Mouse (Mus musculus): ENCODE data around the gene Mid1.

The Mid1 gene

DNA sequence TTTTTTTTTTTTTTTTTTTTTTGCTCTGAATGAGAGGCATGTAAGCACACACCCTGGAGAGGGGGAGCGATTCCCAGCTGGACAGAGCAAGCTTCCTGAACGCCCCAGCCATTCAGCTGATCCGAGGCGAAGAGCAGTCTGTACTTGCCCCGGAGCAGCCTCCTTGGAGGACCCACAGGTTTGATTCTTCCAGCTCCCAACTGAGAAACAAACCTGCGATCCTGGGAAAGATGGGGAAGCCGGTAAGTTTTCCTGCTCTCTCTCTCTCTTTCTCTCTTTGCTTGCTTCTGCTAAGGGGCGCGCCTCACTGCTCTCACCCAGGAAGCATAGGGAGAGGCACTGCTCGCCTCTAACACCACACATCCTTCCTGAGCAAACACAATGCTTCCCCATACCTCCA, at the start of gene Mid1:
Mid1 (plus strand) TSS at position 69 of the 400 bp plus-strand sequence.
- no peak for DNase-seq

DNA sequence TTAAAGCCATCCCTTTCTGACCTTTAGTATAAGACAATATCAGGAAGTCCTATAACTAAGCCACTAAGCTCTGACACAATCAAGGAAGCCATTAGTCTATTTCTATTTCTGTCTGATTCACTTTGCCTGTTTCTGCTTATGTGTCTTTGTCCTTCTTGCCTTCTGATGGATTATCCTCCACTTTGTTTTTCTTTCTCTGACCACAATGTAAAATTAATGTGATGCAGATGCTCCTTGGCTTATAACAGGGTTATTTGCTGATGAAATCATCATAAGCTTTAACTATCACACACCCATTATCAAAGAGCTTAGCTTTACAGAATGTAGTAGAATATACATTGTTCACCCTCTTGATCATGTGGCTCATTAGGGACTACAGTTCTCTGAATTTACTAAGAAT, 11.9 kb upstream of the Mid1 start:
- DNase-seq = no peak

DNA sequence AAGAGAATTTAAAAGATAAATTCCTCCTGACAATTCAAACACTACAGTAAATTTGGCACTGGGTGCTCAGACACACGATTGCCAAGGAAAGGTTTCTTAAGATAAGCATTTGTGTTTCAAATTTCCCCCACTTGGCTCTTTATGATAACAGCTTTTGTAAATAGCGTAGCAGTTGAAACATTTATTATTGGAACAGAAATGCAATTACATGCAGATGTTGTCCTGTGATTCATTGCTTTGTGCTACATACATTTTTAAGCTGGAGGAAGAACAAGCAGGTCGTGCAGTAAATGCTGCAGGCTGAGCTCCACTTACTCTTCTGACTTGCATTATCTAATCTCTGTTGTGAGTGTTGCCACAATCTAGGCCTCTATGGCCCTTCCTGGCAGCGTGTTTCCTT, 8.7 kb upstream of the Mid1 start:
- no peak for DNase-seq

DNA sequence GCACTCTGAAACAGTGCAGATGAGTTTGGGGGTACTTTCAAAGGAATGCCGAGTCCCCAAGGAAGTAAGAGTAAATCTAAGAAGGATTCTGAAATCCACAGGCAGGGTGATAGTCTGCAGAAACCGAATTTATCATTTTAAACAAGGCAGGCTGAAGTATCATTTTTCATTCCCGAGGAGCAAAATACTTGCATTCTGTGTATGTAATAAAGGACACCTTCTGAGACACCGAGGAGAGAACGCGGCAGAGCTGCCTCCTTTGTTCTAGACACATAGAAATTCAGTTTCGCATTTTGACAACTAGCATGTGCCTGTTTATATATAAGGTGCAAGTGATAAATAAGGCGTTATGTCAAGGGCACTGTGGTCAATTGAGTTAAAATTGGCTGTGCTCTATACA, 732 bp downstream of the Mid1 start:
- no peak for DNase-seq

DNA sequence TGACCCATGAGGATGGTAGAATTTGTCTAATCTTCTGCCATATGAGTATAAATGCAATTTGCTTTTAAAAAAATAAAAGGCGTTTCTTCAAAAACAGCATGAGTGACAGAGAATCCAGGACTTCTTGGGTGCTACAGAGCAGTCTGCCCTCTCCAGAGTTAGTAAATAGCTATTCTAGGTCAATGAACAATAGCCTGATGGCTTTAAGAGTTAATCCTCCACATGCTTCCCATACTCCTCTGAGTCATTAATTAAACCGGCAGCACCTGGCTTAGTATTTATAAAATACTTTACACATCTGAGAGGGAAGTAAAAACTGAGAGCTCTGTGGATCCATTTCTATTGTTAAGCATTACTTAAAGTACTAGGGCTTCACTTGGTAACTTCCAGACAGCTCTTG, 6.2 kb downstream of the Mid1 start:
- no peak for DNase-seq

DNA sequence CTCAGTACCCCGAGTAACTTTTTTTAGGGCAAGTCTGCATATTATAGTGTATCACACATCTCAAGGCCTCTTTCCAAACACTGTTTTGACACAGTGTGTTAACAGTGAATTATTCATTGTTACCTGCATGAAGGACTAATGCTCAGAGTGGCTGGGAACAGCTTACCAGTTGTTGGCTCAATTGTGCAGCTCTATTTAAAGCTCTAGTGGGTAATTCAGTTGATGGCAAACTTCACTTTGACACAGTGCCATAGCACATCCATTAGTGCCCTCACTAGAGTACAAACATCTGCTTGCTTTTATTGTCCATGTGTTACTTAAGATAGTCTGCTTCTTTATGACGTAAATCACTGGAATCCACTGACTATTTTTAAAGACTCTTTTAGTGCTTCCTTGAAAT, 6.7 kb downstream of the Mid1 start:
- no peak for DNase-seq

DNA sequence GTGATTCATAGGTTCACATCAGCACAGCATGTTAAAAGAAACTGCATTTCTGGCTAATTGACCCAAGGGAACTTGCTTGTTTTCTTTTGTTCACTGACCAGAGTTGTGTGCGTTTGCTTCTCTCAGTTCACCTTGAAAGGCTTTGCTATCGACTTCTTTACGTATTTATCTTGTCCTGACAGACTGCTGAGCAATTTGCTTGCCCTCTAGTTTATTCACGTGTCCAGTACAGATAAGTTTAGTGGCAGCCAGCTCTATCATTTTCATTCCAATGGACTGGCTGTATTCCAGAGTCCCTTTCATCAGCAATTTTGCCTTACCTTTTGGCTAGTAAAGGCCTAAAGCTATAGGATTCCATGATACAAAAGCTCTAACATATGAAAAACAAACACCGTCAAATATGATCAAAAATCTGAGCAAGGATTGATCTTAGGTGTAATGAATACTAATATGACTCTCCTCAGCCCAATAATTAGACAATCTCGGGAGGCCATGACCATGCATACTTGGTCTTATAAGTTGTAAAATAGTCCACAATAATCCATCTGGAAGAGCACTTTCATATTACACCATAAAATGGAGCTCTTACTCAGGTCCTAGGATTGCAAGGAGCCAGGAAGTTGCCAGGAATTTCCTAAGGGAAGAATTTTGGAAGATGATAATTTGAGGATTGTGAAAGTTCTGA, 7.4 kb downstream of the Mid1 start:
- DNase-seq = no peak

DNA sequence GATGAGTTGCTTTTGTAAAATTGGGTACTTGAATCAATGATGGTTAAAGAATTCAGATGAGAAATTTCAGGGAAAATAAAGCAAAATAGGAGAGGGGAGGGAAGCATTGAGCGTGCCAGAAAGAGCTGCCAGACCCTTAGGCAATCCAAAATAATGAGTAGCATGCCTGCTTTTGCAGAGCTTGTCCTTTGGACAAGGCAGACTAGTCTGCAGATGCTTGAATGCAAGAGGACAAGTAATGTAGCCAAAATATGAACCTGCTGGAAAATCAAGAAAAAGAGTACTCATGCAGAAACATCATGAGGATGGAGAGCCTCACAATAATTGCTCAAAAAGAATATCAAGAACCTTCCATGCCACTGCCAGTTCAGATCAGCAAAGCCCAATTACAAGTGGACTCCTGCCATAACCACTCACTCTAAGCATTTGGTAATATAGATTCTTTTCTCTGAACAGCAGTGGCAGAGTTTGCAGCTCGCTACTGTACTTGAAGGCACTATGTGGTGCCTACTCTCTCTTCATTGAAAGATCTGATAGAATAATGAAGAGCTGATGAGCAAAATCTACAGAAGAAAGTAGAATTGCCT, 19.1 kb downstream of the Mid1 start:
- DNase-seq = no peak

DNA sequence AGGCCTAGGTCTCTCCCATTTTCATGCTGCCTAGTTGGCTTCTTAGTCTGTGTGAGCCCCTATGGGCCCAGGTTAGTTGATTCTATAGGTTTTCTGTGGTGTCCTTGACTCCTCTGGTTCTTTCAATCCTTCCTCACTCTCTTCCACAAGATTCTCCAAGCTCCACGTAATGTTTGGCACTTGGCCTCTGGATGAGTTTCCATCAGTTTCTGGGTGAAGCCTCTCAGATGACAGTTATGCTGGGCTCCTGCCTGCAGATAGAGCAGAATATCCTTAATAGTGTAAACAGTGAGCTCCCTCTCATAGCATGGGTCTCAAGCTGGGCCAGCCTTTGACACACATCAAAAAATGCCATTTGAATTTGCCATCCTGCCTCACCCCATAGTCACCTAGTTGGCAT, 38.5 kb downstream of the Mid1 start:
- no peak for DNase-seq

DNA sequence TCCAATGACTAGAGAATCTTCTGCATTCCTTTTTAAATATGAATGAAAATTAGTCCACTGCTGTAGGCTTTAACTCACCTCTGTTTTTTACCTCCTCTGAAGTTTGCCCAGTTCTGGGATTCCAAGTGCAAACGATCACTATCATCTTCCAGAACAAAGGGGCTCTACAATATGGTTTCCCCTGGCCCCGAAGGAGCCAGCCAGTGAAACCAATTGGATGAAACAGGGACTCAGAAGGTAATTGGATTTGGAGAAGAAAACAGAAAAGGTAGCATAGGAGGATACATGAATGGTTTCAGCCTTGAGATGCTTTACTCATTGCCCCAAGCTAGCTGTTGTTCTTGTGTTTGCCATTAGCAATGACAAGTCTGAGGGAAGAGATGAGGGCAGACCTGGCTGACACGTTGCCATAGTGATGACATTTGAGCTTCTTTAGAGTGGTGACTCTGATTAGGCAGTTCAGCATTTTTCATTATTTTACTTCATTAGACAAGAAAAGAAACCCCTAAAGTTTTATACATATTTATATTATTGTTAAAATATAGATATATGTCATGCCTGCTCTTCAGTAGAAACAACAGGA, 50.5 kb downstream of the Mid1 start:
- DNase-seq = no peak

DNA sequence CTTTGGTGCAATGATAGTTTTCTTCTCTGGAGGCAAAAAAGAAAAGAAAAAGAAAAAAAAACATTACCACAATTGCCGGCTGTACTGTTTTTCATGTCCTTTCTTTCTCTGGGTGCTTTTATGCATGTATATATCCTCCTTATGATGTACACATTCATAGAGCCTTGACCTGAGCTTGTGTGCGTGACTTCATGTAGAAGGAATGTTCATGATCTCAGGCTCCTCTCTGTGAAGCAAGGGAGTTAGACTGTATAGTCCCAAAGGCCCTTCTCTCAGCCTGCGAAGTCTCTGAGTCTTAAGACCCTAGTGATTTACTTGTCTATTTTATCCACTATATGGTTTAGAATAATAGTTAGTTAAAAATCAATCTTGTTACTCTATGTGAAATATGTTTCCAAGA, 73.0 kb downstream of the Mid1 start:
- no peak for DNase-seq

DNA sequence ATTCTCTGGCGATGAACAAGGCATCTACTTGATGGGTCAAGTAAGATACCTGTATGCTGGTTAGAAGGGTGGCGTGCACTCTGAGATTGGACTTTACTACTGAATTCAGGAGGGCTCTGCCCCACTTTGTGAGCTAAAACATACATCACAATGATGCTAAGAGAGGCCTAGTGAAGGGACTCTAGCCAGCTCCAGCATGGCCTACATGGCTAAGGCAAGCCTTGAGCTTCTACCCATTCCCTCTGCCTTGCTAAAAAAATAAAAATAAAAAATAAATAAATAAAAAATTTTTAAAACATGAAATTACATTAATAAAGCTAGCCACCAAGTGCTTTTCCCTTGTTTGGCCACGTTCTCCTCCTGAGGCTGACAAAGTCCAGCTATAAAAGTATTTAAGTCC, 94.5 kb downstream of the Mid1 start, which contains the start of gene 4933400A11Rik:
4933400A11Rik (minus strand) TSS at position 101 of the 400 bp plus-strand sequence.
- DNase-seq = no peak

DNA sequence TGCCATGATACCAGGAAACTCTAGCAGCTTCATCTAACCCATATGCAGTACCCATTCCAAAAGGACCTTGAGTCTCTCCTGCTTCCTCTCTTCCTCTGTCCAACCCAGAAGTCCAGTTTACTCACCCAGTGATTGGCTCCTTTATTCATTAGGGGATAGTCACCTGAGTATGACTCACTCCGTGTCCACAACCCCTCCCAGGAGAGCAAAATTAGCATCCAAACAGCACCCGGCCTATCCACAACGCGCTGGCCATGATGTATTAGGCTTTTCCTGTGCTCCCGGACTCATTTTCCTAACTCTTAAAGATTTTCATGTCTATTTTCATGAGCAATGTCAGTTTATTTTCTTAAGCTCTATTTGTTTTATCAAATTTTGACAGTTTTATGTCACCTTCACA, 104.7 kb downstream of the Mid1 start:
- no peak for DNase-seq

DNA sequence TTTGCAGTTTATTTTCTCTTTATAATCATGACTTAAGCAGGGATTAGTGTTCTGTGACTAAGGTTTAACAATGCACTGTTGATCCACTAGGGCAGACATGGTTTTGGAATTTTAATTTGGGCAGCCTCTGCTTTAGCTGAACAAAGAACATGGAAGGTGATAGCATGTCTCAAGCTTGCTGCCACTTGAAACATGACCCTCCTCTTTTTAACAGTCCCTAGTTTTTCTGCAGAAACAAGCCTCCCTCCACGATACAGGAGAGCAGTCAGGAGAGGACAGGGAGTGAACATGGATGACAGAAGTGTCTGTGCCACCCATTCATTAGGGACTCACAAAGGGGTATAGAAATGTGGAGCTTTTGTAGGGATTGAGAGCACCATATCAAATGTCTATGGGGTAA, 107.9 kb downstream of the Mid1 start:
- DNase-seq = no peak

DNA sequence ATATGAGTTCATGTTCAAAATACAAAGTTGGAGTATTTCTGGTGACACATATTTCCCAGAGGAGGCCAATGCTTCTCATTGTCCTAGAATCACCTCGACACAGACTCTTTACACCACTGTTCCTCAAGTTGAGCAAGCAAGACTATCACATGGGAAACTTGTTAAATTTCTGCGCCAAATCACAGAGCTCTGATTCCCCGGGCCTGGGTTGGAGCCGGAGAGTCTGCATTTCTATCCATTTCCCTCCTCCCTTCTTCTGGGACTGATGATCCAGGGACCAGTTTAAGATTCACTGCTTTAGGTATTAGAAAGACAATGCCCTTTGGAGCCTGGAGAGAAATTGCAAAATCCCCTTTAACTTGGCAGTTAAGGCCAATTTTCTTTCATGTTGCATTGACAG, 109.4 kb downstream of the Mid1 start:
- DNase-seq = no peak

DNA sequence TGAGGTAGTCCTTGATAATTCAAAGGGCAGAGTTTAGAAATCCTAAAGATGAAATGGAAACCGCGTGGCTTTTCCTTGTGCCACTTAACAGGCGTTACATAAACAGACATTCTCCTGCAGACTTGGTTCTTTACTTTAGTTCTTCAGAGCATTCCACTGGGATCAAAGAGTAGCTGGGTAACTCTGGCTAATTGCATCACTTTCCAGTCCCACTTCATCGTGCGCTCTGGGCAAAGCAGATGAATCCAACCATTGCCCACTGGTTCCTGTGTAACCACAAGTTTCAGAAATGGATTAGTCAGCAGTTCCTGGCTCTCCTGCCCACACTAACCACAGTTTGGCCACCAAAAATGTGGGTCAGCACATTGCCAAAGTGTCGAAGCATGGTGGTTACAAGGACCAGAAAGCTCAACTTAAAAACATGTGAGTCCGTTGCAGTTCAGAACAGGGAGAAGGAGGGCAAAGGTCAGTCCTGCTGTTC, 109.9 kb downstream of the Mid1 start:
- no peak for DNase-seq

DNA sequence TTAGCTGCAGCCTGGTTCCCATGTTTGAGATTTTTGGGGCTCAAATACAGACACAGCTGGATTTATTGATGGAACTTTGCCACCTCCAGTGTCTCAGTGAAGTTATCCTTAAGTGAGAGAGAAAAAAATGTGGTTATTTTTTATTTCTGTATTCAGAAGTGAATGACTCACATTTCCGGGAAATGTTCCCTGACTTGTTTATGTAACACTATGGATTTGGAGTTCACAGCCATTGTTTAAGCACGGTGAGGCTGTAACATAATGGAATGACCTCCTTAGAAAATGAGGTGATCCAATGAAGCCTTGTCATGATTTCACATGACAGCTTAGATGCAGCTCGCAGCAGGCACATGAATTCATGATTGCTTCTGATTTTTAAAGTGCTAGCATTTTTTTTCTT, 112.1 kb downstream of the Mid1 start:
- DNase-seq = no peak

DNA sequence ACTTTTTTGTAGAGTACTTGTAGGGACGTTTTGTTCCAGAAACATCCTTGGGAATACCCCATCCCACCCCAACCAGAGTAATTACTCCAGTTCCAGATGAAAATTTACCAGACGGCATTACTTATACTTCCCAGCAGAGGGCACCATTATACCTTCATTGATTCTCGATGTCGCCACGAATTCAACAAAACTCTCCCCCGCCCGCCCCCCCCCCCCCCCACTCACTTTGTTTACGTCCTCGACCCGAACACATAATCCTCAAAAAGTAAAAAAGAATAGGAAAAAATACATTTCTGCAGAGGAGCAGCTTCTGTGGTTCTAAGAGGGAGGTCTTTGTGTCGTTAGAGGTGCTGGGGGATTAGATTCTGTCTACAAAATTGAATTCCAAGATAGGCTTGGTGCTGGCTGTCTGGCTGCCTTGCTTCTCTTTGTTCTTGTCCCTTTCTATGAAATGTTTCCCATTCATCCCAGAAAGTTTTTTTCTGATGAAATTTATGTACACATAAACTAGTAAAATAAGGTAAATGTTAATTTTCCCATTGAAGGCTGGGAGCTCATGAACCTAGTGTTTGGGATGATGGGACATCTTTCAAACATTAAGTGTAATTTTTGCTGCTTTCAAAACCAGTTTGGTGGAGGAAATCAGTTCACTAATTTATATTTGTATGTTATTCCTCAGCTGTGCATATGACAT, 114.1 kb downstream of the Mid1 start:
- peak; percentile 47 for DNase-seq

DNA sequence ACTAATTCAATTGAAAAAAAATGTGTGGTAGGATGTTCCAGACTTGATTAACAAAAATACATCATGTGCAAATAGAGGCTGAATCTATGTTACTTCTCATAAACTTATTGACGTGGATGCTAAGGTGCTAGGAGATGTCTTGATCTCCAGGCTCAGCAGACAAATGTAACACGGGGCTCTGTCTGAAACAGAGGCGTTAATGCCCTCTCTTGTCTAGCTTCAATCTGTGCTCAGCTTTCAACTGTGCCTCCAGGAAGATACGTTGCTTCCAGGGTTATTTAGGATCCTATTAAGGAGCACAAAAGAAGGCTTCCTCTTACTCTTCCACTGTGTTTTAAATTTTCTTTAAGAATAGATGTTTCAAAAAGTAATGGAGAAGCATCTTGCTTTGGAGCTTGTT, 115.2 kb downstream of the Mid1 start:
- no peak for DNase-seq

DNA sequence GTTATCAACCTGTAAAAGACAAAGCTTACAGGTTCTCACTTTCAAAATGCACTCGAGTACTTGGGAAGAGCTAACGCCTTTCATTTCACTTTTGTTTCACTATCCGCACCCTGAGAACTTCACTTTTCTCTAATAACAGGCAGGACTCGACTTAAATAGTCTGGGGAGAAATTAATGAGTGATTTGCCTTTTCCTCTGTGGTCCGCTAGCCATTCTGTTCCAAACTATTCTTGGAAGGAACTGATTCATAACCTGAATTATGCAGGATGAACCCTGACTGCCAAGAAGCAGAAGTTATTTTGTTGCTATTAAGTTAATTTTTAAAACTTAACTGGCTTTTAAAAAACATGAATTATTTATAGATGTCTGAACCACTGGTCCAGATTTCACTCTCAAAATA, 120.8 kb downstream of the Mid1 start:
- no peak for DNase-seq

DNA sequence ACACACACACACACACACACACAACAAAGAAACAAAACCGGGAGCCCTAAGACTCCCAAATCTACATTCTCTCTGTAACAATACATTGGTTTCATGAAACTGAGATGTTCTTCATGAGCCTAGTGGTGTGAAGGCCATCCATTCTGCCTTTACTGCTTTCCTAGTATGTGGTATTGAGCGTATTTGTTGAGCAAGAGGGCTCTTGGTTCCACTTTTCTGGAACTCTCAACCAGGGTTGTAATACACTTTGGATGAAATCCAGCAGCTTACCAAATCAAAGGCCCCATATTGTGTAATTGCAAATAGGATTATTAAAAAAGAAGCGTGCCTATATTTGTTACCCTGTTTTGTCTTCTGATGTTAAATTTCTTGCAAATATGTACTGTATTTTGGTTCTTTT, 122.7 kb downstream of the Mid1 start:
- no peak for DNase-seq

DNA sequence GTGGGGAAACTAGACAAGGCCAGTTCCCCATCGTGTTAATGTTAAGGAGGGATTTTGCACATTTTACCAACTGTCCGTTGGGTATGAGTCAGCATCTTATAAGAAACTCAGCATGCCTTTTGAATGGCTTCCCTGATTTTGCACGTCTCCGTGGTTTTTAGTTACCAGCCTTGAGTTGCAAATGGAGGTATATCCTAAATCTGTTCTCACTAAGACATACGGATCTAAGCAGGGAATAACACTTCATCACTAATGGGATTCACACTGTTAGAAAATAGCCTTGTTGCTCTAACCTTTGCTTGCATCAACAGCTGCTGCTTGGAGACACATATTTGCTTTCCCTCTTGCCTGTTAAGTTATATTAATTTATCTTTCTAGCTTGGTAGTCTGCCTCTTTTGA, 126.3 kb downstream of the Mid1 start:
- no peak for DNase-seq

DNA sequence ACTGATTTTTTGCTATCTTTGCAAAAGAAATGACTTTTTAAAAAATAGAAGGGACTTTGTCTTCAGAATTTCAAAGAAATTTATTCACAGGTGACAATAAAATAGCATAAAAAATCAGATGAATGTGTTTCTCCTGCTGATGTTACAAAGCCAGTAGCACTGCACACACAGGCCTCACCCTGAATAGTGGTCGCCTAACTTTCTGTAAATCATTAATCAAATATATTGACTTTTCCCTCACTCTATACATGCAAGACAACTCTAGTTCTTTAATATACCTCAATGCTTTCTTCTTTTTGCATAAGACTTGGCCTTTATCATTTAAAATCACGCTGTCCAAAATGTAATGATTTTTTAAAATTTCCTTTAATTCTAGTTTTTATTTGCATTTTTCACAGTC, 126.8 kb downstream of the Mid1 start:
- no peak for DNase-seq

DNA sequence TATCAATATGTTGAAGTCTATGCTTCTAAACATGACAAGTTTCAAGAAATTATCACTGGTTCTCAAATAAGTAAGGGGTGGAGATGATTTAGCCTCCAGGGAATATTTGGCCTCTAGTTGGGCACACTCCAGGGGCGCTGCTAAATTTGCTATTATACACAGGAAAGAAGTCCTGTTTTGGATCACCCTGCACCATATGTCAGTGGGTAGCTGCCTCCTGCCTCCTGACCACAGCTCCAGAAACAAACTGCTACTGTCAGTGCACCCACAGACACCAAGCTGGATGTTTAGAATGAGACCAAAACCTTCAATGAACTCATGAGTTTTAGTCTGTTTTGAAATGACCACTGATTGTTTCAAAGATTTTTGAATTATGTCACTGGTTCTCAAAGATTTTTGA, 128.7 kb downstream of the Mid1 start:
- peak; percentile 44 for DNase-seq

Measured in cerebellum, adult 9-11 months (tissue).